Mouse (Mus musculus) midbrain, embryonic 13.5 days (tissue): ENCODE results near the gene Fhod1. TPM values are rescaled to one million over a fixed set of nuclear protein-coding genes. Genes with fewer than 3 reads are reported as not detected.

Experiments used
- ATAC-seq: fragments of 200-750 bp; cut with Nextera tagmentation; 2 replicates; pipeline ENCODE4 v1.8.0; 2017; ENCODE audit warnings: mild to moderate bottlenecking, moderate TSS enrichment, moderate library complexity
- H3K27ac ChIP-seq: fragments of 300-500 bp; sonication (generic); 2 replicates; pipeline ENCODE4 v1.5.1; 2015; ENCODE audit warnings: inconsistent platforms, mild to moderate bottlenecking, moderate library complexity
- H3K27me3 ChIP-seq: fragments of 300-500 bp; sonication (generic); 2 replicates; pipeline ENCODE4 v1.6.1; 2015; ENCODE audit warnings: mild to moderate bottlenecking, inconsistent platforms
- H3K36me3 ChIP-seq: fragments of 300-500 bp; sonication (generic); 2 replicates; pipeline ENCODE4 v1.6.1; 2015; ENCODE audit warnings: mild to moderate bottlenecking, inconsistent platforms
- H3K4me1 ChIP-seq: fragments of 300-500 bp; sonication (generic); replicated peaks from 2 replicates; pipeline ENCODE4 v1.6.1; 2015; ENCODE audit warnings: inconsistent platforms
- H3K4me2 ChIP-seq: fragments of 300-500 bp; sonication (generic); replicated peaks from 2 replicates; pipeline ENCODE4 v1.6.1; 2015; ENCODE audit warnings: moderate library complexity, mild to moderate bottlenecking, inconsistent platforms
- H3K4me3 ChIP-seq: fragments of 300-500 bp; sonication (generic); replicated peaks from 2 replicates; pipeline ENCODE4 v1.5.1; 2015; ENCODE audit warnings: mild to moderate bottlenecking, inconsistent platforms
- H3K9ac ChIP-seq: fragments of 300-500 bp; sonication (generic); replicated peaks from 2 replicates; pipeline ENCODE4 v1.6.1; 2015; ENCODE audit warnings: mild to moderate bottlenecking, inconsistent platforms
- H3K9me3 ChIP-seq: fragments of 300-500 bp; sonication (generic); 2 replicates; pipeline ENCODE4 v1.6.1; 2016; ENCODE audit warnings: mild to moderate bottlenecking, inconsistent platforms
- WGBS: fragments of 180-500 bp; shearing (Covaris S2); methylation state at CpG from one replicate; pipeline ENCODE4 v1.1.7; 2015; 5-methylcytosine and 5-hydroxymethylcytosine counted together
- polyA plus RNA-seq: library from polyadenylated mRNA; unstranded; fragments of >200 nt; fragmentation: Nextera tagmentation; extraction: Ambion mirVana; gene quantifications from 2 replicates; pipeline ENCODE4 v1.2.1, GENCODE M21; 2015

Fhod1 gene
- polyA plus RNA-seq, 1 experiment from 2014 or later = 0.57 TPM

DNA sequence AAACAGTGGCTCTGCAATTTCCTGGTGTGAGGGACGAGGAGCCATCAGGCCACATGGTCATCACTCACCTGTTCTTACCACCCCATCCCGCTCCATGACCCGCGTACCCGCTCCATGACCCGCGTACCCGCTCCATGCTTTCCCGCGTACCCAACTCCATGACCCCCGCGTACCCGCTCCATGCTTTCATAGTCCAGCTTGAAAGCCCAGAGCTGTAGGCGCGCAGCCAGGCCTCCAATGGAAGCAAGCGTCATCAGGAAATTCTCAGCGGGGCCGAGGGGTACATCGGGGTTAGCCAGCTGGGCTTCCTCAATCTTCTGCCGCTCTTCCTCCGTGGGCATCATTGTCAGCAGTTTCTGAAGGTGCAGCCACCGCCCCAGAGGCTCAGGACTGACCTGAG, 16.3 kb downstream of the Fhod1 start:
- H3K9me3 ChIP-seq = no peaks in the 10 kb centered on the region
- H3K9ac ChIP-seq = no peak overlapping the region
- H3K36me3 ChIP-seq = peaks cover 75% of the 10 kb centered on the region
- no peak for ATAC-seq
- H3K4me1 ChIP-seq = peaks cover 10% of the 10 kb centered on the region
- no peak overlapping the region for H3K4me2 ChIP-seq
- 96% methylated on average over 22 of the region's 22 CpGs for WGBS
- H3K27me3 ChIP-seq = no peaks in the 10 kb centered on the region
- no peak overlapping the region for H3K27ac ChIP-seq
- no peak overlapping the region for H3K4me3 ChIP-seq

DNA sequence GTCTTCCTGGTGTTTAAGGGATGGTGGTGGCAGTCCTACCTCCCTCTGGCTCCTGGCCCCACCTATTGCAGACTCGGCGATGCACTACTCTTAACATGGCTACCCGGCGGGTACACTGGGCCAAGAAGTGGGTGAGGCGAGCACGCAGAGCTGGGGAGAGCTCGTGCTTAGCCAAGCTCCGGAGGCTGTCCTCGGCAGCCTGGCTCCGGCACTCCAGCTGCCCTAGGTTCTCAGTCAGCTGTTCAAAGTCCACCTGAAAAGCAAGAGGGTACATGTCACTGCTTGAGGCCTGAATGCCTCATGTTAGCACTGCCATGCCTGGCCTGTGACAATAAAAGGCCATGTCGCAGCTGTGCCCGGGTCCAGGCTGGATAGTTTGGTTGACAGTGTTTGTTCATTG, 17.4 kb downstream of the Fhod1 start:
- peaks cover 13% of the 10 kb centered on the region for H3K4me1 ChIP-seq
- peaks cover 67% of the 10 kb centered on the region for H3K36me3 ChIP-seq
- H3K27ac ChIP-seq = no peak overlapping the region
- H3K9me3 ChIP-seq = no peaks in the 10 kb centered on the region
- no peaks in the 10 kb centered on the region for H3K27me3 ChIP-seq
- H3K4me2 ChIP-seq = no peak overlapping the region
- H3K9ac ChIP-seq = no peak overlapping the region
- no peak overlapping the region for H3K4me3 ChIP-seq
- WGBS = 95% methylated on average over 12 of the region's 12 CpGs
- ATAC-seq = no peak

DNA sequence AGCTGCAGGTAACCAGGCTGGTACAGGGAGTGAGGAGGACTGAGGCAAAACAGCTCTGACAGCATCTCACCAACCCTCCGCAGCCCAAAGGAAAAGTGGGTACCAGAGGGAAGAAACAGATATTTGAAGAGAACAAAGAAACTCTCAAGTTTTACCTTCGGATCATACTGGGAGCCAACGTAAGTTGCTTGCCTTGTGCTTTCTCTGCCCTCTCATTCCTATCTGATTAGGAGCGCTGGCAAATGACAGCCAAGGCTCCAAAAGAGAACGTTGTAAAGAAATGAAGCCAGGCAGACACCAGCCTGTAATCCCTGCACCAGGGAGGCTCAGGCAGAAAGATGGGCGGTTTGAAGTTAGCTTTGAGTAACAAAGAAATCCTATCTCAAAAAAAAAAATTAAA, 20.8 kb downstream of the Fhod1 start:
- no peak for ATAC-seq
- Histone ChIP-seq H3K27ac (no peak overlapping the region), H3K4me2 (peak overlapping the region; percentile 87), H3K9me3 (no peaks in the 10 kb centered on the region), H3K36me3 (peaks cover 53% of the 10 kb centered on the region), H3K9ac (peak overlapping the region; percentile 85), H3K4me3 (peak overlapping the region; percentile 76), H3K27me3 (no peaks in the 10 kb centered on the region), H3K4me1 (peaks cover 25% of the 10 kb centered on the region)
- 39% methylated on average over 6 of the region's 6 CpGs for whole genome bisulfite sequencing

DNA sequence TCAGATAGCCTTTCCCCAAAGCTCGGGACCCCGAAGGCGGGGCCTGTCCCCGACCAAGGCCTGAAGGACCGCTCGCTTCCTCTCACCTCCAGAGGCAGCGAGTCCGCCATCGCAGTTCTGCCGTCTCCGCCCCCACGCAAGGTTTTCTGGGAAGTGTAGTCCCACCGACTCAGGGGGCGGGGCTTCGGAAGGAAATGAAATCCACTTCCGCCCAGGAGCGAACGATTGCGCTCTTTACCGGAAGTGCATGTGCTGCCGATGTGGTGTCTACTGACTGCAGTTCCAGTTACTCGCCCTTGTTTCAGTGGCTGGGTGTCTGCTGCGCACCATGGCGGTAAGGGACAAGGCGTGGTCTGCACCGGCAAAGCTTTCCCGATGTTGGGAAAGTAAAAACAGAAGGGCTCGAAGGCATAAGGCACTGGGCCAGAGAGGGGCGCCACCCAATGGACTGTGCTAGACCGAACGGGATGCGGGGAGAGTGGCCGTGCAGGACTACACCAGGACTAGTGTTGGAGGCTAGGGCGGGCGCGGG, 21.5 kb downstream of the Fhod1 start, which contains the start of the genes Lrrc29 and Tmem208:
Gene Lrrc29 (minus strand): TSS at position 138 of the 532 bp plus-strand sequence.
Gene Tmem208 (plus strand): TSS at position 214 of the 532 bp plus-strand sequence.
- H3K9ac ChIP-seq = peak within 1 kb of the TSS; percentile 85
- peak within 1 kb of the TSS; percentile 76 for H3K4me3 ChIP-seq
- peaks cover 25% of the 10 kb centered on the region for H3K4me1 ChIP-seq
- H3K9me3 ChIP-seq = no peaks in the 10 kb centered on the region
- peak within 1 kb of the TSS; percentile 87 for H3K4me2 ChIP-seq
- H3K27me3 ChIP-seq = no peaks in the 10 kb centered on the region
- H3K36me3 ChIP-seq = peaks cover 47% of the 10 kb centered on the region
- peak within 1 kb of the TSS; percentile 79 for H3K27ac ChIP-seq
- under 1% methylated on average over 36 of the region's 36 CpGs for WGBS
- ATAC-seq = peak; percentile 95

DNA sequence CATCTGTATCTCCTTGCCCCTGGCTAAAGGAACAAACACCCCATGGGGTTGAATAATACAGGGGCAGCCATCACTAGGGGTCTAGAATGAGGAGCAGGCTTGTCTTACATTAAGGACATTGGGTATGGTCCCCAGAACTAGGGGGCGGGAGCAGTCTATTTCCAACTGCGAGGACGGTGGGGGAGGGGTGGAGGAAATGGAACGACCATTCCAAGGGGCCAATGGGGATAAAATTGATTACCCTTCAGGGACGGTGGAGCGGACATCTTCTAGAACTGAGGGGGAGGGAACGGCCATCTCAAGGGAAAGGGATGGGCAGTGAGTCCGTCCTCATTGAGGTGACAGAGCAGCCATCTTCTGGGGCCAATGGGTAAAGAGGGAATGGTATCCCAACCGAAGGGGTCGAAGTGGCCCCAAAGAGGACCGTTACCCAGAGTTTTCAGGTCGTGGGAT, 22.1 kb downstream of the Fhod1 start:
- Histone ChIP-seq H3K4me2 (peak overlapping the region; percentile 87), H3K27ac (peak overlapping the region; percentile 79), H3K36me3 (peaks cover 42% of the 10 kb centered on the region), H3K27me3 (no peaks in the 10 kb centered on the region), H3K9me3 (no peaks in the 10 kb centered on the region), H3K9ac (peak overlapping the region; percentile 85), H3K4me1 (peaks cover 25% of the 10 kb centered on the region), H3K4me3 (peak overlapping the region; percentile 76)
- 2% methylated on average over 12 of the region's 12 CpGs for WGBS
- peak; percentile 72; the same call in 1 of the 2 replicates for ATAC-seq

DNA sequence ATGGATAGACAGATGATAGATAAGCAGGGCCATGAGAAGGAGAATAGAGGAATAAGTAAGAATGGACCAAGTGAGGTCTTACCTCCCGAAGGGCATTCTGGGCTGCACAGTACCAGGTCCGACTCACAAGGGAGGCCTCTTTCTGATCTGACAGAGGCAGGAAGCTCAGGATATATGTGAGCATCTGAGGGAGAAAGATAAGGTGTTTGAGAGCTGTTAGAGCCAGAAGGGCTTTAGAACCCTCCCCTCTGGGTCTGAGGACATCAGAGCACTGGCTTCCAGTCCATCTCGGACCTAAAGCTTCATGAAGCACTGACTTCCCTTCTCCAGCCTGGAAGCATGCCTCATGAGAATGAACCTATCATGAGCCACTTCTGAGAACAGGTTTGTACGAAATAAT, 24.6 kb downstream of the Fhod1 start:
- Histone ChIP-seq H3K9ac (no peak overlapping the region), H3K27me3 (no peaks in the 10 kb centered on the region), H3K27ac (no peak overlapping the region), H3K36me3 (peaks cover 38% of the 10 kb centered on the region), H3K4me2 (no peak overlapping the region), H3K9me3 (no peaks in the 10 kb centered on the region), H3K4me3 (no peak overlapping the region), H3K4me1 (peaks cover 25% of the 10 kb centered on the region)
- WGBS = 91% methylated on average over 4 of the region's 4 CpGs
- ATAC-seq = no peak

DNA sequence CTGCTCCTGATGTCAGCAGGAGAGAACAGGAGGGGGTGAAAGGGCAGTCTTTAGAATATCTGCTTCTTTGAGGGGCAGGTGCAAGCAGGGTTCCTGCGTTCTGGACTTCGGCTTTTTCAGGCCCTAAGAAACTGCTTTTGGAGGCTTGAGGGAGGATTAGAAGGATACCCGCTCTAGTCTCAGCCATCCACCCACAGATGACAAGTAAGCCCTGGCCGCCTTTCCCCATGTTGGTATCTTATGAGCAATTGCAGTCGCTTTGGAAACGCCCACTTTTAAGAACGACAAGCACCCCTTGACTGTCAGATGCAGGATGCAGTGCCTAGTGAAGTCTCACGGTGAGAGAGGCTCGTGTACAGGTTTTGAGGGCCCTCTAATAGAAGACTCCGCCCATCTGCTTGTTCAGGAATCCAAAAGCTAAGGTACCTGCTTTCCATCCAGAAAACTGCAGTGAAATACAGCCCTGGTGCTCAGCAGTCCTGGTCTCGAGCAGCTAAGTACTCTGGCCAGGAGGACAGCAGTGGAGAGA, 29.0 kb downstream of the Fhod1 start:
- Histone ChIP-seq H3K4me2 (no peak overlapping the region), H3K4me1 (no peaks in the 10 kb centered on the region), H3K4me3 (no peak overlapping the region), H3K27ac (no peak overlapping the region), H3K27me3 (no peaks in the 10 kb centered on the region), H3K9me3 (no peaks in the 10 kb centered on the region), H3K36me3 (peaks cover 77% of the 10 kb centered on the region), H3K9ac (peak overlapping the region; percentile 6; the same call in 1 of the 2 replicates)
- WGBS = 84% methylated on average over 11 of the region's 11 CpGs
- no peak for ATAC-seq

DNA sequence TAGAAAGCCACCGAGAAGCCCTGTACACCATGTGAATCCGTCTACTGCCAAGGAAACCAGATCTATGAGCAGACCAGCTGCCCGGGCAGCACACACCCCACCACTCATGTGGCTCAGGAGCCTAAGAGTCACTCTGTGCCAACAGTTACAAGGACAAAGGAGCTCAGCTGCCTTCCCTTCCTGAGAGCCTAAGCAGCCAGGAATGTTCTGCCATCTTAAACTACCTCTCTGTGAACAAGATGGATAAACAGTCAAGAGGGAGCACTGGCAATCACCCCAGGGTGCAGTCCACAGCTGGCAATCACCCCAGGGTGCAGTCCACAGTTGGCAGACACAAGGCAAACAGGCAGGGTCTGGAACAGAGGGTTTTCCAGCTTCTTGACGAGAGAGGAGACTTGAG, 29.8 kb downstream of the Fhod1 start:
- Histone ChIP-seq H3K4me3 (no peak overlapping the region), H3K36me3 (peaks cover 82% of the 10 kb centered on the region), H3K4me2 (no peak overlapping the region), H3K27ac (no peak overlapping the region), H3K9me3 (no peaks in the 10 kb centered on the region), H3K9ac (no peak overlapping the region), H3K27me3 (no peaks in the 10 kb centered on the region), H3K4me1 (no peaks in the 10 kb centered on the region)
- WGBS = 88% methylated on average over 4 of the region's 4 CpGs
- no peak for ATAC-seq

DNA sequence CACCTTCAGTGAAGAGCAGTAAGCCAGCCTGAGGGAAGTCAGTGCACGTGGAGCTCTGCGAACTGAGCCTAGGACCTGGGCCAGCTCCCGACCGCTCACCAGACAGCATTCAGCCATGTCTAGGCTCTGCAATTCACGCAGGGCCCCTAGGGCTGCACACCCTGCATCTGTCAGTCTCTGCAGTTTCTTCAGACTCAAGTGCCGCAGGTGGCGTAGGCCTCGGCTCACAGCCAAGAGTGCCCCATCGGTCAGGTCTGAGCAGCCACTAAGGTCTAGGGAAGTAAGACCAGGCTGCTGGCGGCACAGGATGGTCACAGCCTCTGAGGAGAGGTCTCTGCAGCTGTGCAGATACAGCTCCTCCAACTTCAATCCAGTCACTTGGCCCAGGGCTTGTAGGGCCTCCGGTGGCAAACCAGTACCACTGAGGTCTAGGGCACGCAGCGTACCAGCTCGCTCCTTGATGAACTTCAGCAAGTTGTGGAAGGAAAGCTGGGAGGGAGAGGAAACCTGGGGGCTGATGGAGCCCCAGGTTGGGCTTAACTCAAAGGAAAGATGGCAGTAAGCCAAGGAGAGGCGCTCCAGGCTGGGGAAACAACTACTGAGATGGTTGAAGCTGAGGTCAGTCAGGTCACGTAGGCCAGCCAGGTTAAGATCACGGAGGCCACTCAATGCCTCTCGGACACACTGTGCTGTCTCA, 32.5 kb downstream of the Fhod1 start:
- Histone ChIP-seq H3K27me3 (no peaks in the 10 kb centered on the region), H3K9me3 (no peaks in the 10 kb centered on the region), H3K4me1 (no peaks in the 10 kb centered on the region), H3K27ac (no peak overlapping the region), H3K4me3 (no peak overlapping the region), H3K36me3 (peaks cover 94% of the 10 kb centered on the region), H3K9ac (no peak overlapping the region; the same call in 1 of the 2 replicates), H3K4me2 (no peak overlapping the region)
- WGBS = 91% methylated on average over 18 of the region's 18 CpGs
- no peak for ATAC-seq

DNA sequence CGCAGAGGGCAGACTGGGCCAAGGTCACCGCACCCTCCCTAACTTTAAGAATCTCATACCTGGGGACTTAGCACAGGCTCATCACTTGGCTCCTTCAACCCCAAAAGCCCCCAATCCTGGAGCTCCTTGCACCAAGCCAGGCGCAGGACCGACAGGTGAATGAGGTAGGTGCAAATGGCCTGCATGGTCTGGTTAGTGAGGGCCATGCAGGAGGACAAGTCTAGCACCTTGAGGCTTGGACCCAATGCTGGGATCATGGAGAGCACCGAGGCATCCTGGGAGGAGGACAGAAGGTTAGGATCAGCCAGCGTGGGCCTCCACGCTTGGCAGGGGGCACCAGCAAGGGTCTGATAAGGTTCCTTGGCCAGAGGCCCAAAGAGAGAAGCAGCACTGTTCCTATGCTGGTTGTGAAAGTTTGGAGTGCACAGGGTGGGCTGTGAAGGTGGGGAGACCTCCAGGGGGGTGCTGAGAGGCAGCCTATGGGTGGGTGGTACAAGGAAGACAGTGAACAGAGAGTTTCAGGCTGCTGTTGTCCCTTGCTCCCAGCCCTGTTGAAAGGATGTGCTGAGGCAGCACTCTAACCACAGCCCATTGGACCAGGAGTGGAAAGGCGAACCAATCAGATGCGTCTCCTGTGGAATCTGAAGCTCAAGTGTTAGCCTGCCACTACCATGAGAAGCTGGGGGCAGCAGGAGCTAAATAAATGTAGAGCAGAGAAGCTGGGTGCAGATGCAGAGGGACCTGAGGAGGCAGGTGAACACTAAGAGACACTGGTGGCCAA, 33.9 kb downstream of the Fhod1 start:
- Histone ChIP-seq H3K27me3 (no peaks in the 10 kb centered on the region), H3K4me1 (no peaks in the 10 kb centered on the region), H3K9ac (no peak overlapping the region), H3K9me3 (no peaks in the 10 kb centered on the region), H3K4me3 (no peak overlapping the region), H3K4me2 (no peak overlapping the region), H3K27ac (no peak overlapping the region), H3K36me3 (peaks cover 95% of the 10 kb centered on the region)
- ATAC-seq = no peak
- 83% methylated on average over 9 of the region's 9 CpGs for WGBS

DNA sequence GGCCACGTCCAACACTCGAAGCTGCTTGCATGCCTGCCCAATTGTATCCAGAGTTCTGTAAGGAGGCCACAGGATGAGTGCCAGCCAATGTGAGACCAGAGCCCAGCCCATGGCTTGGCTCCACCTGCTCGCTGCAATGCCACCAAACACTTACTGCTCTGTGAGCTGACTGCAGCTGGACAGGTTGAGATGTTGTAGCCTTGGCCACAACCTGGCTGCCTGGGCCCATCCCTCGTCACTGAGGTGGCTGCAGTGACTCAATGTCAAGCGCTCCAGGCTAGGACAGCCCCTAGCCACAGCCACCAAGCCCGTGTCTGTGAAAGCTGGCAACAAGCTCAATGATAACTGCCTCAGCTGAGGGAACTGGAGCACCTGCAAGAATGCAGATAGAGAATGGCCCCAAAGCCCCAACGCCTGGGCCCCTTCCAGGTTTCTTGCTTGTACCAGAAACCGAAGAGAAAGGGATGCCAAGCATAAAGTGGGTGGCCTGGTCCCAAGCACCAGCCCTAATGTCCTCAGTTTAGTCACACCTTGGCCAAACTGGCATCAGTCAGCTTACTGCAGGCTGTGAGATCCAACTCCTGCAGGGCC, 34.8 kb downstream of the Fhod1 start:
- H3K9ac ChIP-seq = no peak overlapping the region
- no peaks in the 10 kb centered on the region for H3K27me3 ChIP-seq
- H3K27ac ChIP-seq = no peak overlapping the region
- H3K4me3 ChIP-seq = no peak overlapping the region
- peaks cover 95% of the 10 kb centered on the region for H3K36me3 ChIP-seq
- no peaks in the 10 kb centered on the region for H3K9me3 ChIP-seq
- no peak for ATAC-seq
- 91% methylated on average over 8 of the region's 8 CpGs for WGBS
- no peak overlapping the region for H3K4me2 ChIP-seq
- H3K4me1 ChIP-seq = no peaks in the 10 kb centered on the region
